Mouse (Mus musculus): ENCODE data around the gene Pimreg.

- peak; percentile 48; the same call in 1 of the 2 replicates for TF ChIP-seq CTCF (IDR thresholded peaks at IDR 0.05; ENCODE audit: borderline replicate concordance, insufficient read depth, low read length)
- TF ChIP-seq POLR2A (IDR thresholded peaks at IDR 0.05; ENCODE audit: low read depth, low read length), result no peak
Measured at GRCm38 (mm10) chr11:72024193-72024781, 17.5 kb upstream of the Pimreg start.

All from embryonic fibroblast, embryonic 13.5 days (primary cell).